Mouse (Mus musculus) heart, postnatal 14 days (tissue): ENCODE results near the gene Rap1gap. TPM values are rescaled to one million over a fixed set of nuclear protein-coding genes. Genes with fewer than 3 reads are reported as not detected.

Experiments used
- DNase-seq, 2 experiments: peaks; one replicate each; pipeline ENCODE4 v3.0.0; 2021 to 2022
- intact Hi-C: fragments of 180-260 bp; cut with DNase I; formaldehyde crosslinking; loops from one replicate; pipeline ENCODE4 v1.15.1; 2025
- total RNA-seq, 2 experiments: library from RNA; stranded (reverse); gene quantifications; 2 replicates each; pipeline ENCODE4 v1.2.3; 2021

Gene Rap1gap
- total RNA-seq, 2 experiments from 2014 or later, result 13.9 to 18.3 TPM

DNA sequence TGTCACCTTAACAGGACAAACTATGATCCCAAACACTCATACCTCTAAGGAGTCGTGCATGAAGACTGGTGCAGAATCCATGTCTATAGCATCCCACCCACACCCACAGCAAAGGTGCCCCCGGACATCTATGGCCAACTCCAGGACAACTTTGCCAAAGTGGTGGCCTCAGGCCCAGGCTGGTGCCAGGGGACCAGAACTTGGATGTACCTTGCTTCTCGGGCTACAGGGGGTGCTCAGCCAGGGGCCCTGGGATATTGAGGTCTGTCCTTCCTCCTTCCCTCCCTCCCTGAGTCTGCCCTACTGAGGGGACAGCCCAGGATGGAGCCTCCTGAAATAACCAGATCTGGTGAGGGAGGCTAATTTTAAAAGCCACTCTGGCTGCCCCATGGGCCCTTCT is 67.8 kb downstream of the Rap1gap start:
- DNase-seq, result no peak
- intact Hi-C loops, result no loop called here

DNA sequence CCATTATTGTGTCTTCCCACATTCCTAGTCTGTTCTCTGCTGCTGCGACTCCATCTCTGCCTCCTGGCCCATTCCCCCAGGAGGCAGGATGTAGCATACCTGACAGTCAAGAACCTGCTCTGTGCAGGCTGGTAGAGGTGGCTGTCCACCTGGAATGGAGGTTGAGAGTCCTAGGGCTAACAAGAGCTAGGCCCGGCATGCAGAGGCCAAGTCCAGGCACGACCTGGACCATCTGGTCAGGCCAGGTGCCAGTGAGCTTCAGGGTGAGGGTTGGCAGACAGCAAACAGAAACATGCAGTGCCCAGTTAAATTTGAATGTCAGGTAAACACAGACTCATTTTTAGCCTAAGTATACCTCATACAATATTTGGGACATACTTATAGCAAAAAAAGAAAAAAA is 68.4 kb downstream of the Rap1gap start:
- DNase-seq, result no peak
- intact Hi-C loops, result no loop called here

GRCm38 (mm10) chr4:137733459-137733858 is 68.9 kb downstream of the Rap1gap start:
- intact Hi-C loops, result no loop called here

GRCm38 (mm10) chr4:137736220-137736701 is 71.7 kb downstream of the Rap1gap start:
- intact Hi-C loops, result no loop called here
- DNase-seq, result no peak

More at GRCm38 (mm10) chr4:137733459-137733858, 68.9 kb downstream of the Rap1gap start:
- DNase-seq, result no peak

DNA sequence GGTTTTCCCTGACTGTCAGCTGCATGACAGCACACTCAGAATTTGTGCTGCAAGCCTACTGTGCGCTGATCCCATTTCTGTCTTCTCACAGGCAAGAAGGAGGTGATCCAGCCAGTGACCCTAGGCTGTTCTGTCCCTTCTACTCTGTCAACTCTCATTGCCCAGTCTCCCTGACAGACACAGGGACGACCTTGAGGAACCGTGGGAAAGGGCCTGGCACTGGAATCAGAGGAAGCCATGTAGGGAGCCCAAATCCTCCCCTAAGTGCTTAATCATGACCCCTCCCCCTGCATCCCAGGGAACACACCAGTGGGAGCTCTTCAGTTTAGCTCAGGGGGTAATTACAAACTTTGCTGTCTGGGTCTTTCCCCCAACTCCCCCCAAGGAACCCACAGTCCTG is 73.2 kb downstream of the Rap1gap start:
- intact Hi-C loops, result no loop called here
- DNase-seq, result no peak

- peak in 1 of 2 experiments; percentile 40 for DNase-seq
- intact Hi-C loops, result no loop called here
Measured at GRCm38 (mm10) chr4:137739151-137739923, 74.8 kb downstream of the Rap1gap start.

GRCm38 (mm10) chr4:137740350-137740749 is 75.8 kb downstream of the Rap1gap start:
- intact Hi-C loops, result no loop called here
- no peak for DNase-seq

DNA sequence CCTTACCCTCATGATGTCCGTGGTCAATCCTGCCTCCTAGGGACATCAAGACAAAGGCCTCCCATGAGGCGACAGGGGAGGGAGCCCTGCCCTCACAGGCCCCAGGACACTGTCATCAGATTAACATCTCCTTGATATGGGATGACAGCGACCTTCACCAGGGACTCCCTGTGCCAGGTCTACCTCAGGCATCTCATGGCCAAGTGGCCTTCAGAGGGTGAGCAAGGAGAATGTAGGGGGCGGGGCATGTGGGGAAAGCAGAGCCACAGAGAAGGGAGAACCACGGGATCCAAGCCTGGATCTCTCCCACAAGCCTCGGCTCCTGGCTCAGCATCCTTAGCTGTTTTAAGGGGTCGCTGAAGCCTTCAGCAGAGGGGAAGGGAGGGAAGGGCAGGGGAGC is 79.3 kb downstream of the Rap1gap start:
- no peak for DNase-seq
- intact Hi-C loops, result no loop called here

DNA sequence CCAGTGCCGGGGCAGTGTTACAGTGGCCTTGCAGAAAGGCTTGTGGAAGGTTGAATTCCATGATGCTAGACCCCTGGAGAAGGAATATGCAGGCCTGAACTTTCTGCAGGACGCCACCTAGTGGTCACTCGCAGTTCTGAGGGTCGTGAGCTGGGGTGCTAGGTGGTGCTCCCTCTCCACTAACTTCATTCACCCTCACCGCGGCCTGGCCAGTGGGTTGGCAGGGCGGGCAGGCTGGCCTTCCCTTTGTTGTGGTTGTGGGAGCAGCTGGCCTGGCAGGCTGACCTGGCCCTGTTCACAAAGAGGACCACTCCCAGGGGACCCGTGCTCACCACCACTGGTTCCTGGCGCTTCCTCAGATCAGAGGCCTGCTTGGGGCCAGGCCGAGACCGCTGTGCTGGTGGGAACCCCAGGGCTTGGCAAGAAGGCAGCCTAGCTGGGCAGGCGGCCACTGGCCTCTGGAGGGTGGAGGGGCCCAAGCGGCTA is 80.0 kb downstream of the Rap1gap start:
- peak; percentile 47 to 56 for DNase-seq
- intact Hi-C loops, result no loop called here

DNA sequence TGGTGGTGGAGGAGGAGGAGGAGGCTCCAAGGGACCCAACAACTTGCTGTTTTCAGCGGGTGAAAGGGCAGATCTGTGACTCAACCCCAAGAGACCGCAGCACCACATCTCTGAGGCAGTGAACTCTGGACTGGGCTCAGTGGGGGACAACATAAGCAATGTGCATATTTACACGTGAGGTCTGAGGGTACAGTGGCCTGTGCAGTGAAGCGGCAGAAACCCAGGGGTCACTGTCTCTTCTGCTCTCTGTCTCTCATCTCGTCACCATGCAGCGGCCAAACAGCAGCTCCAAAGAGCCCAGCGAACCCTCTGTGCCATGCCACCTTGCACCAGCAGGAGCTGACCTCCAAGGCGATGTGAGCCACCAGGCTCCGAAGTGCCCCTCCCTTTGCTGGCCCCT is 82.6 kb downstream of the Rap1gap start:
- no peak for DNase-seq
- intact Hi-C loops, result no loop called here

DNA sequence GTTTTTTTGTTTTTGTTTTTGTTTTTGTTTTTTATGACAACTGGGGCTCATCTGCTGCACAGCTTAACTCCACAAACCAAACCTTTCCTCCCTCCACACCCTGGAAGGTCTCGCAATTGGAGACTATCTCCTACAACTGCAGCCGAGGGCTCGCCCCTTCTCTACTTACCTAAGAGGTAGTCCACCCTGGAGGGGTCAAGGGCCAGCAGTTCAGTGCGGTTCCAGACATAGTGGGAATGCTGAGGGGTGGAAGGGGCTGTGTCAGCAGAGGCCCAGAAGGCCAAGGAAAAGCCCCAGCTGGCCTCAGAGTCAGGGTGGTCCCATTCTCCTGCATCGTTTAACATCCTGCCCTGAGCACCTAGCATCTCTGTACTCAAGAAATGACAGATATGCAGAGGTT is 83.1 kb downstream of the Rap1gap start:
- intact Hi-C loops, result no loop called here
- DNase-seq, result no peak

DNA sequence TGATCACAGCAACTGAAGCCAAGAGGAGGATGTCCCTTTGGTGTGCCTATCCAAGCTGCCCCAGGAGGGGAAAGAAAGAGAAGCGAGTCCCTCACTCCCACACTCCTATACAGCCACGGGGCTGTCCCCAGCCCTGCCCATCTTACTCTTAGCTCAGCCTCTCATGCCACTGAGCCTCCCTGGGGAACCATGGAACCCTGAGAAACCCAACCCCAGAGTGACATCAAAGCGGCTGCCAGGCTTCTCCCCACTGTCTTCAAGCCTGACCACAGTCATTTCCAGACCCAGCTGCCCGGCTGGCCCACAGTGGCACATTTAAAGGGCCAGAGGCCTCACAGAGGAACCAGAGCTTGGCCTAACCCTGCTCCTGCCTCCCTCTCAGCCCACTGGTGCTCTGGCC is 84.2 kb downstream of the Rap1gap start:
- DNase-seq, result no peak
- intact Hi-C loops, result no loop called here

DNA sequence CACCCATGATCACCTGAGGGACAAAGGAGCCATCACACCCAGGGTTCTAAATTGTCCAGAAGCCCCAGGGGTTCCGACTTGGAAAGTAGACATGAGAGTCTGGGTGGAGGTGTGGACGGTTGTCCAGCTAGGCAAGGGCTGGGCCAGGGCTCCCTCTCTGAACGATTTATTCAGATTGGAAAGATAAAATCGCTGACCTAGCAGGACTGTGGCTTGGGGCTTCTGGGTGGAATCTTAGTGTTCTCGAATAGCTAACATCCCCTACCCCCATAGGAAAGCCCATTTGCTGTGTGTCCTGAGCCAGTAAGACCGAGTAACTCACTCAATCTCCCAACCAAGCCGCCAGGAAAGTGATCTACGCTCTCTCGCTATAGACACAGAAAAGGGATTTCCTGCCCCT is 85.2 kb downstream of the Rap1gap start:
- no peak for DNase-seq
- intact Hi-C loops, result no loop called here

DNA sequence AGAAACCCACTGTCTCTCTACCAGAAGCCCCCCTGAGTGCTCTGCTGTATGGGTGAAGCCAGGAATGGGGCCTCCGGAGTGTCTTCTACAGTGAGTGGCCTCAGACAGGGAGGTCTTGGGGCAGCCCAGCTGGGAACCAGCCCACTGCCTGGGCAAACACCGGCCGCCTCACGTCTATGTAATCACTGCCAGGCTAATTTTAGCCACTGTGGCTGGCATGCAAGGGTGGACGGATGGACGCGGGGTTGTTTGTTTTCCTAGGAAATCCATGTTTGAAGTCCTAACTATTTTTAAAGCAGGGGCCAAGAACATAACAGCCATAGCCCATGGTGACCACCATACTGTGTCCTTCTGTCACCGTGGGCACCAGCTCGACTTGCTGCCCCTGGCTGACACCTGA is 85.6 kb downstream of the Rap1gap start:
- DNase-seq, result peak; percentile 38 to 49
- intact Hi-C loops, result no loop called here

DNA sequence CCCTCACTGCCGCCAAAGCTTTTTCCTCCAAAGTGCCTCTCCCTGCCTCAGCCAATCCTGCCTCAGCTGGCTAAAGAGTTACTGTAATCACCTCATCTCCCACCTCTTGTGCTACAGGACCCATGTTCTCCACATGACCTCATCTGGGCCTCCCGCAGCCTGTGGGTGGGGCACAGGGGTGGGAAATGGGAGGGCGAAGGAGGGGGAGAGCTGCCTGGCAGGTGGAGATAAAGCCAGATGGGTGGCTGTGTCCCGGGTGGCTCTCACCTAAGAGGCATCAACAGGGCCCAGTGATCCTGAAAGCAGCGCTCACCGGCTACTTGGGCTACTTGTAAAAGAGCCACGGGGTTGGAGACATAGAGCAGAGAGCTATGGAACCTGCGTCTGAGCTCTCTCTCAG is 86.8 kb downstream of the Rap1gap start:
- intact Hi-C loops, result no loop called here
- DNase-seq, result no peak

GRCm38 (mm10) chr4:137751717-137752116 is 87.2 kb downstream of the Rap1gap start:
- intact Hi-C loops, result no loop called here
- DNase-seq, result peak; percentile 52 to 60

DNA sequence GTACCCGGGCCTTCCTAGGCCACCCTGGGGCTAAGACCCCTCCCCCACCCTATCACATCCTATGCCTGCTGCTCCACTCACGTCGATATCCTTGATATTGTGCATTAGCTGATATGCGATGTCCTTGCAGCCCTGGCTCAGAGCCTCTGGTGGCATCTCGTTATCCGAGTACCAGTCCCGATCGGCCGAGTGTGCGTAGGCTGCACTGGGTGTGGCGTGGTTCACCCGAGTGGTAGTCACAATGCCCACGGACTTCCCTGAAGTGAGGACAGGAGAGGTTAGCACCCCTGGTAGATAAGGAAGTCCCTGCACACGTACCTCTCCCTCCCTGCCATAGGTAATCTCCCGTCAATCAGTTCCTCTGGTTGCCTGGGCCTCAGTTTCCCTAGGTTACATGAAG is 87.9 kb downstream of the Rap1gap start:
- intact Hi-C loops, result no loop called here
- DNase-seq, result no peak

DNA sequence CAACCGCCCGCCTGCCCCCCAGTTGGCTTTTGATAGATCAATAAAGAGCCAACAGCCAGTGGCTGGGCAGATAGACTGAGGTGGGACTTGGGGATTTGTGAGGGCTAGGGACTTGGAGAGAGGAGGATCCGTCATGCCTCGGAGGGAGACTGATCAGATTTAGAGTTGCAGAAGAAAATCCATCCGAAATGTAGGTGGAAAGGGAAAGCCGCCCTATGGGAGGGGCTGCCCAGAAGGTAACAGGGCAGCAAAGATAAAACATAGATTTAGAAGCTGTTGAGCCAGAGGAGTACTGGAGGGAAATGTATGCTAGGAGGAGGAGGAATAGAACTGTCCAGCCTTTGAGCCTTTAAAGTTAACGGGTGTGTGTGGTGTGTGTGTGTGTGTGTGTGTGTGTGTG is 88.7 kb downstream of the Rap1gap start:
- DNase-seq, result no peak
- intact Hi-C loops, result no loop called here

DNA sequence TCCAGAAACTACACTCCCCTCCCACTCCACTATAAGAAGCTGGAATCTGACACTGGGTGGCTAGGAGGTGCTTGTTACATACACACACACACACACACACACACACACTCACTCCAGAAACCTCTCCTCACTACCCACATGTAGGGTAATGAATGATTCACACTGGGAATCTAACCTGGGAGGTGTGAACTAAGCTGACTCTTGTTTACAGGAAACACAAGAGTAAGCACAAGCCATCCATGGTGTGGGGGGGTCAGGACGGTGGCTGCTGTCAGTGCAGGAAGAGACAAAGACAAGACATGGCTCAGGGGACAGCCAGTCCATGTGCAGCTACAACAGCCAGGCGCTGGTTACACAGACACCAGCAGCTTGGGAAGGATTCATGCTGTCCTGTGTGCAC is 89.9 kb downstream of the Rap1gap start:
- DNase-seq, result no peak
- intact Hi-C loops, result no loop called here

DNA sequence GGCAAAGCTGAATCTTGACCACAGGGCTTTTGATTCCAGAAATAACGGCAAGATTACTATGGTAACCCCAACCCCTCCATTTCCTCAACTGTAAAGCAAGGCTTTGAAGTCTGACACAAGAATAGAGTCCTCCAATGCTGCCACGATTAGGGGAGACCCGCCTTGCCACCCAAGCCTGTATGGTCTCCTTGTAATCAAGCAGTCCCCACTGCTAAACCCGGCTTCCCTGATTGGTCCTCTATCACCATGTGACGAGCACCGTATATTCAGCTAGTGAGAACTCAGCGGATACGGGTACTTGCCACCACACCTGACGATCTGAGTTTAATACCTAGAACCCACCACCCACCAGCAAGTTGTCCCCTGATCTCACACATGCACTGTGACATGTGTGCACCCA is 98.4 kb downstream of the Rap1gap start:
- DNase-seq, result no peak

GRCm38 (mm10) chr4:137763920-137764495 is 99.5 kb downstream of the Rap1gap start:
- intact Hi-C loops, result no loop called here
- peak in 1 of 2 experiments; percentile 53 for DNase-seq

More for the DNA sequence above, 98.4 kb downstream of the Rap1gap start:
- intact Hi-C loops, result no loop called here

DNA sequence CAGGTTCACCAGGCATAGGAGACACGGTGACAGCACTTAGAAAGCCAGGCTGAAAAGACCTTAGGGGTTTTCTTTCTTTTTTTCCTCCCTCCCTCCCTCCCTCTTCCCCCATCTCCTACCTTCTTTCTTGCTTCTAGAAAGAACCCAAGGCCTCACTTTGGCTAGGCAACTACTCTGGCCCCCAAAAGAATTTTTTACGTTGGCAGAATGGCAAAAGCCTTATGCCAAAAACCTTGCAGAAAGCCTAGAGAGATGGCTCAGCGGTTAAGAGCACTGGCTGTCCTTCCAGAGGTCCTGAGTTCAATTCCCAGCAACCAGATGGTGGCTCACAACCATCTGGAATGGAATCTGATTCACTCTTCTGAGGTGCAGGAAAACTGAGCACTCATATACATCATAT is 100.1 kb downstream of the Rap1gap start:
- intact Hi-C loops, result no loop called here
- DNase-seq, result no peak
